Comparison of ENCODE assay signal across 8 mouse cellular contexts in the genomic region with DNA sequence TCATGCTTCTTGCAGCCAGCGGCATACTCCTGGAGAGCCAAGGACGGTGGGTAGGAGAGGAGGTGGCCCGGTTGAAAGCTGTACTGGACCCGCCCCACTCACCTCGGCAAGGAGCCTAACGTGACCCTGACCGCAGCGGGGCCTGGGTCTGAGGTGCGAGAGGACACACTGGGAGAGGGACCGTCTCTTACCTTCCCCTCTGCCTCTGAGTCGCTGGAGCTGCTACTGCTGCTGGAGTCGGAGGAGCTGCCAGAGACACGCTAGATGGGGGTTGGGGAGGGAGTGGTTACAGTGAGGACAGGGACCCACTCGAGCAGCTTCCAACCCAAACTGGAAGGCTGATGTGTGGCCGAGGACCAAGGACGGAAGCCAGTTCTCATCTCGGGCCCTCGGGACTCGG. TPM values are rescaled to one million over a fixed set of nuclear protein-coding genes. Genes with fewer than 3 reads are reported as not detected.
DNase-seq lines count a peak whose midpoint lies in the region; ATAC-seq and TF ChIP-seq lines count a peak whose summit lies in the region.

No protein-coding gene starts in this region.

- peaks cover 22% of the 10 kb centered on the region for H3K4me1 ChIP-seq in heart, embryonic 12.5 days (replicated peaks)
- peaks cover 16% of the 10 kb centered on the region for H3K4me1 ChIP-seq in limb, embryonic 13.5 days
- no peaks in the 10 kb centered on the region for H3K4me1 ChIP-seq in midbrain, postnatal 0 days (ENCODE audit: insufficient read depth, low read length)

- no peaks in the 10 kb centered on the region for H3K9me3 ChIP-seq in heart, embryonic 12.5 days (replicated peaks)
- H3K9me3 ChIP-seq in limb, embryonic 13.5 days = no peaks in the 10 kb centered on the region
- no peaks in the 10 kb centered on the region for H3K9me3 ChIP-seq in midbrain, postnatal 0 days (ENCODE audit: low read length)

- WGBS in heart, embryonic 12.5 days = 5% methylated on average over 19 of the region's 19 CpGs
- 14% methylated on average over 19 of the region's 19 CpGs for WGBS in limb, embryonic 13.5 days
- 18% methylated on average over 18 of the region's 19 CpGs for WGBS in midbrain, postnatal 0 days

- peak overlapping the region; percentile 70 for H3K9ac ChIP-seq in heart, embryonic 12.5 days
- peak overlapping the region; percentile 45 for H3K9ac ChIP-seq in limb, embryonic 13.5 days
- no peak overlapping the region for H3K9ac ChIP-seq in midbrain, postnatal 0 days (replicated peaks; ENCODE audit: low read length, poor library complexity, severe bottlenecking)

- H3K27me3 ChIP-seq in heart, embryonic 12.5 days (replicated peaks) = no peaks in the 10 kb centered on the region; the same call in 1 of the 2 replicates
- H3K27me3 ChIP-seq in limb, embryonic 13.5 days = peaks cover 22% of the 10 kb centered on the region
- H3K27me3 ChIP-seq in midbrain, postnatal 0 days (ENCODE audit: insufficient read depth, low read length) = peaks cover 9% of the 10 kb centered on the region; the same call in 1 of the 2 replicates

- DNase-seq in embryo, embryonic 9.5 days (ENCODE audit: extremely low spot score) = peak; percentile 25
- DNase-seq in embryo, embryonic 11 days = no peak
- peak; percentile 64 for DNase-seq in R1 (ENCODE audit: low read depth, low spot score)
- no peak for DNase-seq in midbrain, postnatal 0 days (ENCODE audit: low spot score)
- DNase-seq in left cerebral cortex, postnatal 4 days = no peak

- peak overlapping the region; percentile 91 for H3K4me2 ChIP-seq in heart, embryonic 12.5 days
- peak overlapping the region; percentile 58 for H3K4me2 ChIP-seq in limb, embryonic 13.5 days (replicated peaks)
- peak overlapping the region; percentile 32 for H3K4me2 ChIP-seq in midbrain, postnatal 0 days (ENCODE audit: low read depth, low read length, poor library complexity, severe bottlenecking)

- 0 out of 2 replicates have a peak, but pooled peaks have one; percentile 8 for ATAC-seq in heart, embryonic 12.5 days (ENCODE audit: insufficient number of reproducible peaks, low FRiP score)
- no peak for ATAC-seq in limb, embryonic 13.5 days (ENCODE audit: low FRiP score, low read depth)
- no peak for ATAC-seq in midbrain, postnatal 0 days (ENCODE audit: low FRiP score)
- ATAC-seq in cerebellum, adult (ENCODE audit: insufficient number of reproducible peaks, low FRiP score, low TSS enrichment) = no peak

- 0 out of 2 replicates have a peak overlapping the region, but pooled peaks have one; percentile 2 for H3K27ac ChIP-seq in heart, embryonic 12.5 days (ENCODE audit: poor library complexity, severe bottlenecking)
- H3K27ac ChIP-seq in limb, embryonic 13.5 days = no peak overlapping the region
- no peak overlapping the region for H3K27ac ChIP-seq in midbrain, postnatal 0 days (ENCODE audit: low read depth, low read length)

- peaks cover 30% of the 10 kb centered on the region for H3K36me3 ChIP-seq in heart, embryonic 12.5 days
- peaks cover 40% of the 10 kb centered on the region for H3K36me3 ChIP-seq in limb, embryonic 13.5 days
- H3K36me3 ChIP-seq in midbrain, postnatal 0 days (ENCODE audit: insufficient read depth, low read length) = peaks cover 19% of the 10 kb centered on the region

- peak overlapping the region; percentile 47 for H3K4me3 ChIP-seq in heart, embryonic 12.5 days
- peak overlapping the region; percentile 29 for H3K4me3 ChIP-seq in limb, embryonic 13.5 days
- H3K4me3 ChIP-seq in midbrain, postnatal 0 days (ENCODE audit: low read depth, low read length) = no peak overlapping the region

- TF ChIP-seq CTCF in midbrain, postnatal 0 days (IDR thresholded peaks at IDR 0.05) = no peak

- intact Hi-C loops in left cerebral cortex, postnatal 4 days (cut with DNase I) = loop anchor here (10.0 kb wide), 1 partner anchor 47 kb away; no protein-coding TSS in a partner anchor

RNA-seq across cellular contexts. Expression of gene 2200002D01Rik, which starts 0.6 kb away (rescaled TPM):
- polyA plus RNA-seq in heart, embryonic 12.5 days (2016; fragmentation: Nextera tagmentation; extraction: Ambion mirVana) = 9.2 and 11.7 TPM in 2 replicates
- polyA plus RNA-seq in limb, embryonic 13.5 days (2015; fragmentation: Nextera tagmentation; extraction: Ambion mirVana) = 1.7 and 2.0 TPM in 2 replicates
- 0.52 TPM in 1 of 2 replicates, not detected in the other for total RNA-seq in midbrain, postnatal 0 days (2014; rRNA removed)
- polyA plus RNA-seq in midbrain, postnatal 0 days (2015; fragmentation: Nextera tagmentation; extraction: Ambion mirVana) = 1.2 and 2.0 TPM in 2 replicates
- total RNA-seq in left cerebral cortex, postnatal 4 days (2021) = under 1 TPM in 1 of 2 experiments, not detected in 1; 0.80 TPM

RNA-seq across cellular contexts. Expression of gene Yif1b, which starts 9.6 kb away (rescaled TPM):
- 99.4 and 104 TPM in 2 replicates for polyA plus RNA-seq in heart, embryonic 12.5 days (2016; fragmentation: Nextera tagmentation; extraction: Ambion mirVana)
- 123 and 124 TPM in 2 replicates for polyA plus RNA-seq in limb, embryonic 13.5 days (2015; fragmentation: Nextera tagmentation; extraction: Ambion mirVana)
- total RNA-seq in midbrain, postnatal 0 days (2014; rRNA removed) = 121 and 127 TPM in 2 replicates
- 122 and 140 TPM in 2 replicates for polyA plus RNA-seq in midbrain, postnatal 0 days (2015; fragmentation: Nextera tagmentation; extraction: Ambion mirVana)
- 10 to 100 TPM; 35.9 to 38.1 TPM for total RNA-seq in left cerebral cortex, postnatal 4 days (2021)

RNA-seq across cellular contexts. Expression of gene Kcnk6, which starts 15.4 kb away (rescaled TPM):
- polyA plus RNA-seq in heart, embryonic 12.5 days (2016; fragmentation: Nextera tagmentation; extraction: Ambion mirVana) = 3.4 and 4.3 TPM in 2 replicates
- polyA plus RNA-seq in limb, embryonic 13.5 days (2015; fragmentation: Nextera tagmentation; extraction: Ambion mirVana) = 1.9 and 2.3 TPM in 2 replicates
- 1.7 and 1.8 TPM in 2 replicates for total RNA-seq in midbrain, postnatal 0 days (2014; rRNA removed)
- 2.2 and 2.4 TPM in 2 replicates for polyA plus RNA-seq in midbrain, postnatal 0 days (2015; fragmentation: Nextera tagmentation; extraction: Ambion mirVana)
- 1 to 10 TPM; 1.1 TPM for total RNA-seq in left cerebral cortex, postnatal 4 days (2021)

RNA-seq across cellular contexts. Expression of gene Catsperg1, which starts 33.9 kb away (rescaled TPM):
- polyA plus RNA-seq in heart, embryonic 12.5 days (2016; fragmentation: Nextera tagmentation; extraction: Ambion mirVana) = 0.38 and 0.44 TPM in 2 replicates
- 0.46 and 0.51 TPM in 2 replicates for polyA plus RNA-seq in limb, embryonic 13.5 days (2015; fragmentation: Nextera tagmentation; extraction: Ambion mirVana)
- total RNA-seq in midbrain, postnatal 0 days (2014; rRNA removed) = 3.2 and 4.3 TPM in 2 replicates
- 2.9 and 3.7 TPM in 2 replicates for polyA plus RNA-seq in midbrain, postnatal 0 days (2015; fragmentation: Nextera tagmentation; extraction: Ambion mirVana)
- total RNA-seq in left cerebral cortex, postnatal 4 days (2021) = 1 to 10 TPM; 6.0 to 6.2 TPM

RNA-seq across cellular contexts. Expression of gene Spint2, which starts 34.0 kb away (rescaled TPM):
- 87.7 and 90.4 TPM in 2 replicates for polyA plus RNA-seq in heart, embryonic 12.5 days (2016; fragmentation: Nextera tagmentation; extraction: Ambion mirVana)
- polyA plus RNA-seq in limb, embryonic 13.5 days (2015; fragmentation: Nextera tagmentation; extraction: Ambion mirVana) = 110 and 112 TPM in 2 replicates
- total RNA-seq in midbrain, postnatal 0 days (2014; rRNA removed) = 46.6 and 47.7 TPM in 2 replicates
- polyA plus RNA-seq in midbrain, postnatal 0 days (2015; fragmentation: Nextera tagmentation; extraction: Ambion mirVana) = 148 and 153 TPM in 2 replicates
- total RNA-seq in left cerebral cortex, postnatal 4 days (2021) = 10 to 100 TPM; 23.8 to 34.4 TPM

Comparison
In these comparisons a context has a peak if more than half of its experiments do, and no peak if none do; other contexts are left out.
1. DNase-seq: peak in embryo, embryonic 9.5 days (single experiment) and R1 (single experiment); none in embryo, embryonic 11 days (single experiment), midbrain, postnatal 0 days (single experiment) and left cerebral cortex, postnatal 4 days (single experiment).
2. H3K4me2 ChIP-seq: peak in every context shown above with its lines; median percentile 91 in heart, embryonic 12.5 days; 58 in limb, embryonic 13.5 days; 32 in midbrain, postnatal 0 days.